ENCODE assay signal across 9 mouse cellular contexts in the genomic region with DNA sequence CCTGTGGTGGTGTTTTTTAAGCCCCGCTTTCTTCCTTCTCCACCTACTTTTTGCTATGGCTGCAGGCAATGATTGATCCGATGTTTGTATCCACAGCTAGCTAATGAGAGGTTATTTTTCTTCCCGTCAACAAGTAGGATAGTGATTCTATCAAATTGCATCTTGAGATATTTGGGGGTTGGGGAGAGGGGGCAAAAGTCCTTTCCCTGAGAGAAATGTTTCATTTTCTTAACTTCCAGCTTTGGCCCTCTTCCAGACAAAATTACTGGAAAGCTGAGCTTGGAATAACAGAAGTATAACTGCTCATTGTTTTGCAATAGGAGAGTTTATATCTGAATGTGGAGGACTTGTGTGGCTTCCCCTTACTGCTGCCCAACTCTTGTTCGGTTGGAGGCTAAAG. TPM values are rescaled to one million over a fixed set of nuclear protein-coding genes. Genes with fewer than 3 reads are reported as not detected.
DNase-seq lines count a peak whose midpoint lies in the region; ATAC-seq and TF ChIP-seq lines count a peak whose summit lies in the region.
"Had no signal": no experiment of that assay in that cellular context is flagged by ENCODE, and none has a peak within 500 bp of the region (broad histone marks: within the 10 kb centered on the region; RNA-seq: fewer than 3 reads in every experiment).

No protein-coding gene starts in this region.

- H3K4me2 ChIP-seq in hindbrain, embryonic 15.5 days: peak overlapping the region; percentile 74
- H3K4me2 ChIP-seq in midbrain, embryonic 15.5 days: peak overlapping the region; percentile 81

- DNase-seq in kidney, adult 9 months: peak; percentile 40
- no peak for DNase-seq in kidney, postnatal 14 days
- DNase-seq in left cerebral cortex, adult 11 months (ENCODE audit: low spot score): no peak
- DNase-seq in adrenal gland, postnatal 10 days: no peak
- no peak for DNase-seq in spleen, adult 12 weeks (ENCODE audit: low spot score)
- DNase-seq: layer of hippocampus, adult 9-11 months had no signal

- H3K4me1 ChIP-seq in cortical plate, adult 2 months (ENCODE audit: control insufficient read depth, insufficient read depth, low read length): no peaks in the 10 kb centered on the region; the same call in 1 of the 2 replicates
- H3K4me1 ChIP-seq in hindbrain, embryonic 15.5 days (replicated peaks): peaks cover 21% of the 10 kb centered on the region
- H3K4me1 ChIP-seq in midbrain, embryonic 15.5 days: peaks cover 14% of the 10 kb centered on the region; the same call in 1 of the 2 replicates

- no peaks in the 10 kb centered on the region for H3K27me3 ChIP-seq in hindbrain, embryonic 15.5 days
- 0 out of 2 replicates have a peak, but pooled peaks cover 2% of the 10 kb centered on the region for H3K27me3 ChIP-seq in midbrain, embryonic 15.5 days (replicated peaks)

- H3K4me3 ChIP-seq in cortical plate, adult 2 months (ENCODE audit: insufficient read depth, low read length): peak overlapping the region; percentile 93; the same call in 1 of the 2 replicates
- H3K4me3 ChIP-seq in hindbrain, embryonic 15.5 days: peak overlapping the region; percentile 97
- H3K4me3 ChIP-seq in midbrain, embryonic 15.5 days: peak overlapping the region; percentile 69; the same call in 1 of the 2 replicates

- 43% methylated on average over 4 of the region's 4 CpGs for WGBS in hindbrain, embryonic 15.5 days
- WGBS in midbrain, embryonic 15.5 days: 42% methylated on average over 4 of the region's 4 CpGs

- no peak for TF ChIP-seq POLR2A in cortical plate, adult 2 months (IDR thresholded peaks at IDR 0.05; ENCODE audit: extremely low read depth, insufficient read depth, low read length)

- H3K9me3 ChIP-seq in hindbrain, embryonic 15.5 days: no peaks in the 10 kb centered on the region
- no peaks in the 10 kb centered on the region for H3K9me3 ChIP-seq in midbrain, embryonic 15.5 days

- no peak for ATAC-seq in hindbrain, embryonic 15.5 days (ENCODE audit: low FRiP score, low read depth)
- no peak for ATAC-seq in midbrain, embryonic 15.5 days (replicated peaks)

- no peak overlapping the region for H3K27ac ChIP-seq in cortical plate, adult 2 months (ENCODE audit: insufficient read depth, low read length)
- no peak overlapping the region for H3K27ac ChIP-seq in hindbrain, embryonic 15.5 days (replicated peaks)
- no peak overlapping the region for H3K27ac ChIP-seq in midbrain, embryonic 15.5 days

- no peak for TF ChIP-seq CTCF in cortical plate, adult 2 months (IDR thresholded peaks at IDR 0.05; ENCODE audit: extremely low read depth, insufficient read depth, low read length)

- H3K9ac ChIP-seq in hindbrain, embryonic 15.5 days: no peak overlapping the region
- H3K9ac ChIP-seq in midbrain, embryonic 15.5 days: no peak overlapping the region

- no peaks in the 10 kb centered on the region for H3K36me3 ChIP-seq in hindbrain, embryonic 15.5 days
- H3K36me3 ChIP-seq in midbrain, embryonic 15.5 days (replicated peaks): no peaks in the 10 kb centered on the region

RNA-seq across cellular contexts. Expression of gene Fndc3a, which starts 1.3 kb away (rescaled TPM):
- polyA plus RNA-seq in cortical plate, adult 2 months (2012; rRNA removed): 19.9 and 20.2 TPM in 2 replicates
- 54.9 and 55.7 TPM in 2 replicates for polyA plus RNA-seq in hindbrain, embryonic 15.5 days (2015; fragmentation: Nextera tagmentation; extraction: Ambion mirVana)
- polyA plus RNA-seq in midbrain, embryonic 15.5 days (2015; fragmentation: Nextera tagmentation; extraction: Ambion mirVana): 60.7 and 71.3 TPM in 2 replicates
- total RNA-seq in adrenal gland, postnatal 10 days (2021): 10 to 100 TPM; 41.4 to 42.8 TPM
